Mouse (Mus musculus) midbrain, embryonic 16.5 days (tissue): ENCODE measurements around the gene Cacybp. TPM values are rescaled to one million over a fixed set of nuclear protein-coding genes. Genes with fewer than 3 reads are reported as not detected.

Experiments used
- ATAC-seq: fragments of 200-750 bp; cut with Nextera tagmentation; 2 replicates; pipeline ENCODE4 v1.8.0; 2017; ENCODE audit warnings: moderate TSS enrichment
- H3K27ac ChIP-seq: fragments of 300-500 bp; sonication (generic); 2 replicates; pipeline ENCODE4 v1.5.1; 2014; ENCODE audit warnings: mild to moderate bottlenecking, low read length, mixed read lengths
- H3K27me3 ChIP-seq: fragments of 300-500 bp; sonication (generic); 2 replicates; pipeline ENCODE4 v1.6.1; 2014; ENCODE audit warnings: low read depth, low read length, mixed read lengths; ENCODE audit not compliant: control insufficient read depth, insufficient read depth
- H3K36me3 ChIP-seq: fragments of 300-500 bp; sonication (generic); 2 replicates; pipeline ENCODE4 v1.6.1; 2014; ENCODE audit warnings: mild to moderate bottlenecking, low read length, moderate library complexity, mixed read lengths; ENCODE audit not compliant: control insufficient read depth, insufficient read depth
- H3K4me1 ChIP-seq: fragments of 300-500 bp; sonication (generic); 2 replicates; pipeline ENCODE4 v1.6.1; 2014; ENCODE audit warnings: mild to moderate bottlenecking, low read length, mixed read lengths; ENCODE audit not compliant: control insufficient read depth, insufficient read depth
- H3K4me2 ChIP-seq: fragments of 300-500 bp; sonication (generic); 2 replicates; pipeline ENCODE4 v1.6.1; 2014; ENCODE audit warnings: mild to moderate bottlenecking, low read length, mixed read lengths
- H3K4me3 ChIP-seq: fragments of 300-500 bp; sonication (generic); 2 replicates; pipeline ENCODE4 v1.5.1; 2014; ENCODE audit warnings: low read depth, mild to moderate bottlenecking, low read length, moderate library complexity, mixed read lengths
- H3K9ac ChIP-seq: fragments of 300-500 bp; sonication (generic); 2 replicates; pipeline ENCODE4 v1.6.1; 2014; ENCODE audit warnings: low read depth, low read length, mixed read lengths
- H3K9me3 ChIP-seq: fragments of 300-500 bp; sonication (generic); replicated peaks from 2 replicates; pipeline ENCODE4 v1.6.1; 2014; ENCODE audit warnings: mild to moderate bottlenecking, low read length, mixed read lengths; ENCODE audit not compliant: control insufficient read depth, poor library complexity, severe bottlenecking
- WGBS: fragments of 180-500 bp; shearing (Covaris S2); extraction: QIAGEN DNeasy Blood & Tissue Kit; methylation state at CpG from one replicate; pipeline ENCODE4 v1.1.7; 2014; 5-methylcytosine and 5-hydroxymethylcytosine counted together
- polyA plus RNA-seq: library from polyadenylated mRNA; unstranded; fragments of >200 nt; fragmentation: Nextera tagmentation; extraction: Ambion mirVana; gene quantifications from 2 replicates; pipeline ENCODE4 v1.2.1, GENCODE M21; 2015

Gene Cacybp
- 279 and 287 TPM in 2 replicates for polyA plus RNA-seq

DNA sequence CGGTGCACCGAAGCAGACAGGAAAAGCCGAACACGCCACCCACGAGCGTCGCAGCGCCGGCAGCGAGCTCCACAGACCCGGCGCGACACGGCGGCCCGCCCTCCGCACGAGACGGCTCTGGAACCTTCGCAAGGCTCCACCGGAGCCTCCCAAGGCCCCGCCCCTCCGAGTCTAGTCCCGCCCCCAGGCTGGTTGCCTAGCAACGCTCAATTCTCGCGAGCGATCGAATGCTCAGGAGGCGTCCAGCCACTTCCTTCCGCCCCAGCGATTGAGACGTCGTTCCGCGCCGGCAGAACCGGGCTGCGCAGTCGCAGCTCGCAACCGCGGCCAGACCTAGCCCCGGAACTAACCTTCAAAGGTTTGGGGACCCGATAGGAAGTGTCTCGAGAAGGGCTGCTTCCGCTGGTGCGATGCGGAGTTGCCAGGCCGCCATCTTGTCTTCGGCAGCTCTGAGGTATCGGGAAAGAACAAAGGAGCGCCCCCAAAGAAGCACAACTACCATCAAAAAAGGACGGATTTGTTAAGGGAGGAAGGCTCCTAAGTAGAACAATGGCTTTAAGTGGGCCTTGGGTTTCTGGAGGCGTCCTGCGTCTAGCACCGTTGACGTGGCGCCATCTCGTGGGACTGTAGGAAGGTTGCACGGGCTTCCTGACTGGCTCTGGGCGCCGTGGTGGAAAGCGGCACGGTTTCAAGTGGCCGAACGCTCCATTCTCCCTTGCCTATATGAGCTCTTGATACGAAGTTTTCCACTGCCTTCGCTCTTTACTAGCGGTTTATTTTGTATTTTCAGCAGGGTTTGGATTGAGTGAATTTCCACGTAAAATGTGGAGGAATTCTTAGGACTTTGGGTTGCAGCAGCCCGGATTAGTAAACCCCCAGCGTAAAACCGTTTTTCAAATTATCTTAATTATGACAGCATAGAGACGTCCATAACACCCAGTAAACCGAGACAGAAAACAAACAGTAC, at the start of gene Cacybp:
Cacybp (minus strand) TSS at position 173 of the 967 bp plus-strand sequence.
- WGBS = under 1% methylated on average over 71 of the region's 76 CpGs
- peak within 1 kb of the TSS; percentile 85 for H3K4me2 ChIP-seq
- no peaks in the 10 kb centered on the region for H3K36me3 ChIP-seq

GRCm38 (mm10) chr1:160262415-160262814, 49.7 kb upstream of the Cacybp start:
- 84% methylated on average over 4 of the region's 4 CpGs for WGBS
- no peak for ATAC-seq

More for the DNA sequence above, at the start of gene Cacybp:
- H3K27ac ChIP-seq = peak within 1 kb of the TSS; percentile 99
- no peaks in the 10 kb centered on the region for H3K27me3 ChIP-seq
- H3K4me1 ChIP-seq = peaks cover 28% of the 10 kb centered on the region
- peak within 1 kb of the TSS; percentile 97 for H3K4me3 ChIP-seq
- H3K9me3 ChIP-seq = no peaks in the 10 kb centered on the region
- peak; percentile 98 for ATAC-seq
- peak within 1 kb of the TSS; percentile 96 for H3K9ac ChIP-seq

DNA sequence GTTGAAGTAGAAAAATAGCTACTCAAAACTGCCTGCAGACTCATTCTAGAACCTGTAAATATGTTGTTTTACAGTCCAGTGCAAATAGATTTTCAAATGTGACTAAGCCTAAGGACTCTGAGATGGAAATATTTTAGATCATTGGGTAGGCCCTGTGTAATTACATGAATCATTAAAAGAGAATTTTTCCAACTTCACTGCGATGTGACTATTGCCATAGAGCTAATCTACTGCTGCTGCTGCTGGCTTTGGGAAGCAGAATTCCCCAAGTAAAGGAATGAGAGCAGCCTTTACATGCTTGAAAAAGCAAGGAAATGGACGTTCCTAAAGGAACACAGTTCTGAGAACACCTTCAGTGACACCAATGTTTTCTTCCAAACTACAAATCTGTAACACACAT, 49.2 kb upstream of the Cacybp start:
- Histone ChIP-seq H3K9ac (no peak overlapping the region), H3K27ac (no peak overlapping the region), H3K4me1 (peaks cover 14% of the 10 kb centered on the region), H3K36me3 (no peaks in the 10 kb centered on the region), H3K4me3 (no peak overlapping the region), H3K27me3 (no peaks in the 10 kb centered on the region), H3K4me2 (no peak overlapping the region), H3K9me3 (no peaks in the 10 kb centered on the region)
- ATAC-seq = no peak
- WGBS = 74% methylated on average over 2 of the region's 2 CpGs

More at GRCm38 (mm10) chr1:160262415-160262814, 49.7 kb upstream of the Cacybp start:
- Histone ChIP-seq H3K27ac (no peak overlapping the region), H3K36me3 (no peaks in the 10 kb centered on the region), H3K9me3 (no peaks in the 10 kb centered on the region), H3K4me1 (peaks cover 14% of the 10 kb centered on the region), H3K27me3 (no peaks in the 10 kb centered on the region), H3K4me3 (no peak overlapping the region), H3K9ac (no peak overlapping the region), H3K4me2 (no peak overlapping the region)

- Histone ChIP-seq H3K9me3 (no peaks in the 10 kb centered on the region), H3K4me2 (no peak overlapping the region), H3K27ac (peak overlapping the region; percentile 67), H3K4me3 (no peak overlapping the region), H3K4me1 (peaks cover 14% of the 10 kb centered on the region), H3K27me3 (no peaks in the 10 kb centered on the region), H3K9ac (no peak overlapping the region), H3K36me3 (peaks cover 5% of the 10 kb centered on the region; the same call in 1 of the 2 replicates)
- WGBS = 85% methylated on average over 4 of the region's 4 CpGs
- peak; percentile 55; the same call in 1 of the 2 replicates for ATAC-seq
These were observed 47.9 kb upstream of the Cacybp start for GRCm38 (mm10) chr1:160260605-160261004.

- peak overlapping the region; percentile 60; the same call in 1 of the 2 replicates for H3K27ac ChIP-seq
- peak; percentile 93 for ATAC-seq
- no peaks in the 10 kb centered on the region for H3K27me3 ChIP-seq
- no peak overlapping the region for H3K4me2 ChIP-seq
- H3K9ac ChIP-seq = no peak overlapping the region
- no peaks in the 10 kb centered on the region for H3K9me3 ChIP-seq
- H3K4me1 ChIP-seq = peaks cover 14% of the 10 kb centered on the region
- 32% methylated on average over 7 of the region's 7 CpGs for WGBS
- H3K4me3 ChIP-seq = no peak overlapping the region
- peaks cover 7% of the 10 kb centered on the region; the same call in 1 of the 2 replicates for H3K36me3 ChIP-seq
These were observed 47.2 kb upstream of the Cacybp start for GRCm38 (mm10) chr1:160259884-160260283.

GRCm38 (mm10) chr1:160253108-160253507, 40.4 kb upstream of the Cacybp start:
- no peak overlapping the region for H3K4me2 ChIP-seq
- WGBS = 96% methylated on average over 2 of the region's 2 CpGs
- H3K9me3 ChIP-seq = no peaks in the 10 kb centered on the region
- no peak overlapping the region for H3K9ac ChIP-seq
- ATAC-seq = no peak
- H3K27ac ChIP-seq = no peak overlapping the region
- H3K4me3 ChIP-seq = no peak overlapping the region
- no peaks in the 10 kb centered on the region for H3K27me3 ChIP-seq
- no peaks in the 10 kb centered on the region for H3K4me1 ChIP-seq
- peaks cover 7% of the 10 kb centered on the region; the same call in 1 of the 2 replicates for H3K36me3 ChIP-seq

- ATAC-seq = no peak
- Histone ChIP-seq H3K27ac (no peak overlapping the region), H3K4me2 (no peak overlapping the region), H3K4me1 (no peaks in the 10 kb centered on the region), H3K4me3 (no peak overlapping the region), H3K9me3 (no peaks in the 10 kb centered on the region), H3K36me3 (peaks cover 7% of the 10 kb centered on the region; the same call in 1 of the 2 replicates), H3K9ac (no peak overlapping the region), H3K27me3 (no peaks in the 10 kb centered on the region)
- 87% methylated on average over 5 of the region's 5 CpGs for WGBS
These were observed 38.8 kb upstream of the Cacybp start for GRCm38 (mm10) chr1:160251388-160252007.

- Histone ChIP-seq H3K4me3 (no peak overlapping the region), H3K9ac (no peak overlapping the region), H3K9me3 (no peaks in the 10 kb centered on the region), H3K27ac (no peak overlapping the region), H3K4me2 (no peak overlapping the region), H3K27me3 (no peaks in the 10 kb centered on the region), H3K4me1 (no peaks in the 10 kb centered on the region), H3K36me3 (peaks cover 4% of the 10 kb centered on the region; the same call in 1 of the 2 replicates)
- ATAC-seq = no peak
- WGBS = 81% methylated on average over 4 of the region's 4 CpGs
These were observed 38.1 kb upstream of the Cacybp start for GRCm38 (mm10) chr1:160250782-160251181.
